Mouse (Mus musculus): ENCODE data around the gene Dspp. TPM values are rescaled to one million over a fixed set of nuclear protein-coding genes. Genes with fewer than 3 reads are reported as not detected.

The Dspp gene
- not detected for total RNA-seq (2021)
- long read RNA-seq, experiment 1 = 0 reads
- long read RNA-seq, experiment 2 = 0 reads

DNA sequence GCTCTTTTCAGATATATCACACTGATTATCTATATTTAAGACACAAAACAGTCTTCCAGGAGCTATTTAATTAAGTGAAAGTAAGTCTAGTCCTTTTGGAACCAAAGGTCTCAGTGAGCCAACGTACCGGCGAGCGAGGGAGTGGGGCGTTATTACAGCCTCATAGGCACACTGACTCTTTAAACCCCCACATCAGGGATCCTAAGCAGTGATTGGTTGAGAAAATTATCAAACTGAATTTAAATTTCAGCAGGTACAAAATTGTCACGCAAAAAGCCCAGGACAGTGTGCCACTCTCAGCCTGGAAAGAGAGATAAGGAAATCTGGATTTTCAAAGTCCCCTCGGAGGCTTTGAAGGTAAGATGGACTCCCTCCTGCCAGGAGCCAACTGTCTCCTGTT, at the start of gene Dspp:
Dspp (plus strand) TSS at position 301 of the 400 bp plus-strand sequence.
- intact Hi-C loops (cut with DNase I; ENCODE audit: low total_unique reads) = no loop called here
- DNase-seq = no peak

DNA sequence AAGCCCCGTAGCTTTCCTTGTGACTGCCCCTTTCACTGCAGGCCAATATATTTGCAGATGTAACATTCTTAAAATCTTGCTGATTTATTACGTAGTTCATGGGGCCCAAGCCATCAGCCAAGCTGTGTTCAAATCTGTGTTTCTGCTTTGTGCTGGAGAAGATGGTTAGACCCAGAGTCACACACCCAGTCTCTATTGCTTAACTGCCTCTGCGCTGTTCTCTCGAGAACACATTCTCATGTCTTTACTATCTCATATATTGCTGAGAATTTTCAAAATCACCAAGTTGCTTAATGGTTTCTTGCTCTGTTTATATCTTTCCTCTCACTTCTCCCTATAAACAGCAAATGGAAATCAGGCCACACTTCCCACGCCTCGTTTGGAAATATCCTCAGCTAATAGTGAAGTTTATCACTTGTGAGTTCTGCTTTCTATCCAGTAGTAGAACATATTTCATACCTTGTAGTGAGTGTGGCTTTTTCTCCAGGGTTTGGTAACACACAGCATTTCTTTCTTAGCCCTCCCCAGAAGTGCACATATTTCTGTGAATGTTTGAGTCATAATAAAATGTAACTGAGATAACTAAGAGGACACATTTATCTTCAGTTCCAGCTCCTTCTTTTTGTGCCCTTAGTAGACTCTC, 46.4 kb upstream of the Dspp start:
- intact Hi-C loops (cut with DNase I; ENCODE audit: low total_unique reads) = no loop called here

GRCm38 (mm10) chr5:104126561-104127320, 43.8 kb upstream of the Dspp start:
- DNase-seq = no peak
- intact Hi-C loops (cut with DNase I; ENCODE audit: low total_unique reads) = no loop called here

More for the DNA sequence above, 46.4 kb upstream of the Dspp start:
- no peak for DNase-seq

GRCm38 (mm10) chr5:104127351-104127750, 43.2 kb upstream of the Dspp start:
- intact Hi-C loops (cut with DNase I; ENCODE audit: low total_unique reads) = no loop called here
- no peak for DNase-seq

DNA sequence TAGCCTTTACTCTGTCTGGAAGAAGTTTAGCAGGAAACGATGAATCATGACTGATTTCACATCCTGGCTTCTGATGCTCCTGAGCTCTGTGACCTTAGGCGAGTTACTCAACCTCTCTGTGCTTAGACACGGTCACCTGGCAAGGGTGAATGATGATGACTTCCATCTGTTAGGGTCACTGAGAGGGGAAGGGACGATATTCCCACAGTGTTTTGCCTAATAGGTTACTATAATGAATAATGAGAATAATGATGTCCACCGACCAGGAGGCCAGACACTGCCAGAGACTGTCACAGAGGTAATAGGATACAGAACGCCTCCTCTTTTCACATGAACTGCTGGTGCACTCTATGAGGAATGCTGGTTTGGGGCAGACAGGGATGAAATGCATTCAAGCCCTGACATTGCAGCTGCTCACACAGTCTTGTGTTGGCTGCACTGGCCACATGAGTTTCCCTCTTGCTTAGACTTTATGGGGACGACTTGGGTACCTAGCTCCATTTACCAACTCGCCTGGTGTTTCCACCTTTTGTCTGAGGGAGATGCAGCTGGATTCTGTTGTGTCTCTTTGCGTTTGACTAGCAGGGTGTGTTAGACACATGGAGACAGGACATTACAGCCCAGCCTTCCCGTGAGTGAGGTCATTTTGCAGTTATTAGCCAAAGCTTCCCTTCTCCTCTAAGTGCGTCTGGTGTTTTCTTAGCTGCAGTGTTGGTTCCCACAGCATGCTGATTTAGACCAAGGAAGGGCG, 42.1 kb upstream of the Dspp start:
- intact Hi-C loops (cut with DNase I; ENCODE audit: low total_unique reads) = no loop called here
- no peak for DNase-seq

DNA sequence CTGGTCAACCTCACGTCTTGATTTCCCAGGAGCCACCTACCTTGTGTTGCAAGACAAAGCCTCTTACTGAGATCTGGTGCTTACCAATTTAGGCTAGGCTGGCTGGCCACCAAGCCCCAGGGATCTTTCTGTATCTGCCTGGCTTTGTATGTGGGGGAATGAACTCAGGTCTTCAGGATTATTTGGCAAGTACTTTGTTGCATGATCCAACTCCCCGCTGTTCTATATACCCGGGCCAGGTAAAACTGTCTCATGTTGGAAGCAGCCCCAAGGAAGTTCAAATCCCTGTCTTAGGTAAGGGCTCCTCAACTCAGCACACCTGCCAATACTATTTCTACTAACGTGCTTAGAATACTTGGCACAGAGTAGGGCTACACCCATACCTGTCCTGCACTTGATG, 39.6 kb upstream of the Dspp start:
- intact Hi-C loops (cut with DNase I; ENCODE audit: low total_unique reads) = no loop called here
- no peak for DNase-seq

DNA sequence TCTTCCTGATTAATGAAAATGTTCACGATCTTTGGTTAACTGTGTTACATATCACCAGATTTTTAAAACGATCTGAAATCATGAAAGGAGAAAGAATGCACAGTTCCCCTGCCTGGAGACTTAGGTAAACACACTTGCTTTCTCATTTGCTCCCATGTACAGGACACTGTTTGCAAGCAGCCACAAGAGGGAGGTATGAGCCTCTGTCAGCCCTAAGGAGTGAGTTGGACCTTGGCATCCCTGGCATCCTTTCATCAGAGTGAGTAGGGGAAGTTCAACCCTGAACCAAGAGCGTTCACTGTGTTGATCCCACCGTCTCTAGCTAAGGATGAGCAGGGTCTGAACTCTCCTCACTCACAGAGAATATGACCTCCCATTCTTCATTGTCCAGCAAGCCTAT, 39.0 kb upstream of the Dspp start:
- intact Hi-C loops (cut with DNase I; ENCODE audit: low total_unique reads) = no loop called here
- DNase-seq = peak; percentile 44

DNA sequence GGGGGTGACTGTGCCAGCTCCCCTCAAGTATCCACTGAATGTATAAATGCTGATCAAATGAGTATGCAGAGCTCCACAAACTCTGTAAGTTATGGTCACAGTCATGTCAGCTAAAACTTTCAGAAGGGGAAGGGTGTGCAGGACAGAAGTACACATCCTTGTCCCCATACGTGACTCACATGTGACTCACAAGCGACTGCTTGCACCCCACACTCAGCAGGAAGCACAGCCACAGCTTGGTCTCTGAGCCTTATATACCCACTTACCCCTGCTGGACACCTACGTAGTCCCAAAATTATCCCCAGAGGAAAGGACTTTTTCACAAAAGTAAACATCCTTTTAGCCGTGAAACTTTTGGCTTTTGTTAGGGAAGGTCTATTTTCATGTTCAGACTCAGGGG, 36.8 kb upstream of the Dspp start:
- intact Hi-C loops (cut with DNase I; ENCODE audit: low total_unique reads) = no loop called here
- no peak for DNase-seq

DNA sequence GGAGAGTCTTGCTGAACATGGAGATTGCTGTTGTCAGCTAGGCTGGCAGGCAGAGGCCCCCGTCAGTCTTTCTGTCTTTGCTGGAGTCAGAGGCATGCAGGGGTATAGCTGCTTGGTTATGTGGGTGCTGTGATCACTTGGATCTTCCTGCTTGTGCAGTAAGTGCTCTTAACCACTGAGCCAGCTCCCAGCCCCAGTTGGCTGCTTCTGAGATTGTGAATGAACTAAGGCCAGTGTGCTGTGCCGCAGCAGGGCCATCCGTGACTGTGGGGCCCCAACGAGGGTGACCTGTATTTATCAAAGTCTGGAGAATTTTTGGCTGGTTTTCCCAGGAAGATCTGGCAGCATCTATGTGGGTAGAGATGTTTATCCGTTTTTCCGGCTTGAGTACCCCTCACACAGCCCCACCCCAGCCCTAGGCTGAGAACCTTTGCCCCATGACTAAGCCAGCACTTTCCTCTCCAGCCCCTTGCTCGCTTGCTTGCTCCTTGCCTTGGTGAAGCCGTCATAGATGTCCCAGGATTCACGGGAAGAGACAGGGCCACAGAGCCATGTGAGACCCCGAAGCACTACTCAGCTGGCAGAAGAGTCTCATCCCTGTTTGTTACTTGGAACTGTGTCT, 32.5 kb upstream of the Dspp start:
- intact Hi-C loops (cut with DNase I; ENCODE audit: low total_unique reads) = no loop called here
- no peak for DNase-seq

- intact Hi-C loops (cut with DNase I; ENCODE audit: low total_unique reads) = no loop called here
- DNase-seq = no peak
These were observed 29.4 kb upstream of the Dspp start for GRCm38 (mm10) chr5:104141067-104141466.

- no peak for DNase-seq
- intact Hi-C loops (cut with DNase I; ENCODE audit: low total_unique reads) = no loop called here
These were observed 26.5 kb upstream of the Dspp start for GRCm38 (mm10) chr5:104144057-104144456.

- no peak for DNase-seq
- intact Hi-C loops (cut with DNase I; ENCODE audit: low total_unique reads) = no loop called here
These were observed 21.2 kb upstream of the Dspp start for GRCm38 (mm10) chr5:104149349-104149748.

DNA sequence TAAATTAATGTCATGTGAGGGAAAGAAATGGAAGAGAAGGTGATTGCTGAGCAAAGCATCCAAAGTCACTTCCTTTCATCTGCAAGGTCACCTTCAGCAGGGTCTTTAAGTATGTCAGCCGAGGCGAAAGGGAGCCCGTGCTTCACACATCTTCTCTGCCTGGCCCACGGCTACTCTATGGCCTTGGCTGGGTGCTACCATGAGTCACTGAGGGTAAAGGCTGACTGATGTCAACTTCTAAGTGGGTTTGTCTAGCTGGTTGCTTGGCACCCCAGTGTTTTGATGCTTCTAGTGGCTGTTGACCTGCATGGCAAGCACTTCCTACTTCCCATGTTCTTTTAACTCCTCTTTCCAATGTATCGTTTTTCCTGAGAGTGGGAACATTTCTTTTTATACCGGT, 20.3 kb upstream of the Dspp start:
- intact Hi-C loops (cut with DNase I; ENCODE audit: low total_unique reads) = no loop called here
- no peak for DNase-seq

GRCm38 (mm10) chr5:104157701-104158100, 12.8 kb upstream of the Dspp start:
- intact Hi-C loops (cut with DNase I; ENCODE audit: low total_unique reads) = no loop called here
- no peak for DNase-seq

DNA sequence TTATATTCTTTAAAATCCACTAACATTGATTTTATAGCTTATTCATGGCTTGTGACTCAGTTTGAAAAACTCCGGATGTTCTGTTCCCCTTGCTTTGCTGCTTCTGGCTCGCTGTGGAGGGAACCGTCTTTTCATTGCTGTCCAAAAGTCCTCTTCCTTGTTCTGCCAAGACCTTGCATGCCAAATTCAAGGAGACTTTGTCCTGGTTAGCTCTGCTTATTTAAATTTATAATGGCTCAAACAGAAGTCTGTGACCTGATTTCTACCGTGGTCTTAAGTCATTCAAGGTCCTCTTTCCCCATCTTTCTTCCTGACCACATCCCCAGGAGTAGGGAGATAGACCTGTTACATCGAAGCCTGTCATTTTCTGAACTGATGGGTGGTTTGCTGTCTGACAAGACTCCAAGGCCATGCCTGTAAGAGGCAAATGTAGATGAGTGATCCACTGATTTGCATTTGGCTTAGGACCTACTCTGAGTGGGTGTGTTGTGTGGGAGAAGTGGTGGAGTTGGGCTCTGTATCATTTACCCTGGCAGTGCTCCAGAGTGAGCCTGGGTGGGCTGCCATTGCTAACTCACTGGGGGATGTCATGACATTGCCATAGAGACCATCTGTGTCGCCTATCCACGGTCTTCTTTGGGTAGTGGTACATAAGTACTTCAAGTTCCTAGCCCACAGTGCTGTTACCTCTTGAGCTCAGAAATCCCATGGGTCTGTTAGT, 12.0 kb upstream of the Dspp start:
- DNase-seq = no peak
- intact Hi-C loops (cut with DNase I; ENCODE audit: low total_unique reads) = no loop called here

DNA sequence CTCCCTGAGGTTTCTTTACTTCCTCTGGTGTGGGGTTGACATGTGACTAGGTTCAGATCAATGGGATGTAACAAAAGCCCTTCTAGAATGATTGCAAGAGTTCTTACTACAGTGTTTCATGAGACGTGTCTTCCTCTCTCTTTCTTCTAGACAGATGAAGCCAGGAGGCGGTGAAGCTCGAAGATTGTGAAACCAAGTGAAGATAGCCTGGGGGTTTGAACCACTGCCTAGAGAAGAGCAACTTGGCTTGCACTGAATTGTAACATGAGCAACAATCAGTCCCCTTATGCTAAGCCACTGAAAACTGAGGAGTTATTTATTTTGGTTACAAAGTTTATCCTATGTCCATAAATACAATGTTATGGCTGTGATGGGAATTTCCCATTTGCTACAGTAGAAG, 9.9 kb upstream of the Dspp start:
- no peak for DNase-seq
- intact Hi-C loops (cut with DNase I; ENCODE audit: low total_unique reads) = no loop called here

DNA sequence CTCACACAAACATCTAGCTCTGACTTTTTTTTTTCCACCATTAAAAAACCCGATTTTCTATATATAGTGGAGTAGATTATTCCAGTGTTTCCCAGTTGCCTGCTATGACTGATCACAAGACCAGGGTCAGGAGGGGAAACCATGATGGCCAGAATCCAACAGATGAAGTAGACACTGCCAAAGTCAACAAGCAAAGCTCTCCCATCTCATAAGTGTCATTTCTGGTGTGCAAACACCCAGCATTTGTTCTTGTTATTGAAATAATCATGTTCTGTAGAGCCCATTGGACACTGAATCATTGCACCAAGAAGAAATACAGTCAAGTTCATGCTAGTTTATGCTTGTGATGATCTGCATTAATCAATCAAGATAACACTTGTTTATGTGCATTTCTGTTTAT, 9.1 kb upstream of the Dspp start:
- no peak for DNase-seq
- intact Hi-C loops (cut with DNase I; ENCODE audit: low total_unique reads) = no loop called here

GRCm38 (mm10) chr5:104163536-104163935, 7.0 kb upstream of the Dspp start:
- intact Hi-C loops (cut with DNase I; ENCODE audit: low total_unique reads) = no loop called here
- no peak for DNase-seq

DNA sequence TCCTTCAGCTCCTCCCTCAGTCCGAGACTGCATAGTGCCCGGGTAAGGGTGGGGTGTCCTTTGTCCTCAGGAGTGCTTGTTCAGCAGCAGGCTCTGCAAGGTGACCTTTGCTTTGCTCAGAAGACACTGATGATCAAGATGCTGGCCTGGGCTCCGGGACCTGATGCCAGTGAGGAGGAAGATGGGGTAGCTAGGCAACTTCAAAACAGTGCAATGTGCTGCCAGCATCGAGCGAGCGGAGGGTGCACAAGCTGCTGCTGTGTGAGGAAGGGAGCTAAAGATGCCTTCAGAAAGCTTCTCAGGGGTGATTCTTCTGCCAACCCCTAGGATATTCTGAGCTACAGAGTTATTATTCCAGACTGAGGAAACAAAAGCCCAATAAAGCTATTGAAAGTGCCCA, 2.6 kb downstream of the Dspp start:
- intact Hi-C loops (cut with DNase I; ENCODE audit: low total_unique reads) = no loop called here
- no peak for DNase-seq

- DNase-seq = no peak
- intact Hi-C loops (cut with DNase I; ENCODE audit: low total_unique reads) = no loop called here
These were observed 13.2 kb downstream of the Dspp start for GRCm38 (mm10) chr5:104183743-104184142.

All from gastrocnemius, postnatal 14 days (tissue).